Mouse (Mus musculus) adrenal gland, adult 2 months (tissue): ENCODE results near the gene Olfr585. TPM values are rescaled to one million over a fixed set of nuclear protein-coding genes. Genes with fewer than 3 reads are reported as not detected.

ENCODE experiments used
- DNase-seq: peaks from one replicate; pipeline ENCODE4 v3.0.0; 2021
- long read RNA-seq: library from polyadenylated mRNA; stranded (forward); transcript quantifications from one replicate; pipeline ENCODE4 v2.0.0, GENCODE M21; 2021
- polyA plus RNA-seq: library from polyadenylated mRNA; depleted of rRNA; stranded (reverse); fragments of >200 nt; gene quantifications from 2 replicates; pipeline ENCODE4 v1.2.3, GENCODE M21; 2012; rRNA removed
- total RNA-seq, 2 experiments: library from RNA; stranded (reverse); gene quantifications; 2 replicates each; pipeline ENCODE4 v1.2.3; 2021

The Olfr585 gene
- total RNA-seq = not detected
- polyA plus RNA-seq = not detected in 2 replicates
- long read RNA-seq = 0 reads

GRCm38 (mm10) chr7:103097420-103097819, at the start of gene Olfr585:
Gene Olfr585, plus strand, starts transcription at chr7:103097720.
- no peak for DNase-seq

- no peak for DNase-seq
Observed at GRCm38 (mm10) chr7:103051000-103051399, 46.5 kb upstream of the Olfr585 start, which contains the start of gene Olfr583. Gene Olfr583, plus strand, starts transcription at chr7:103051300.

- DNase-seq = no peak
Observed at GRCm38 (mm10) chr7:103081585-103081984, 15.9 kb upstream of the Olfr585 start, which contains the start of gene Olfr584. Gene Olfr584, plus strand, starts transcription at chr7:103081885.

- no peak for DNase-seq
Observed at GRCm38 (mm10) chr7:103119406-103119805, 21.9 kb downstream of the Olfr585 start.

GRCm38 (mm10) chr7:103125538-103125937, 28.0 kb downstream of the Olfr585 start, which contains the start of gene Olfr586:
Gene Olfr586, minus strand, starts transcription at chr7:103125638.
- DNase-seq = no peak

- DNase-seq = no peak
Observed at GRCm38 (mm10) chr7:103140579-103140978, 43.1 kb downstream of the Olfr585 start, which contains the start of gene Olfr588-ps1. Gene Olfr588-ps1, plus strand, starts transcription at chr7:103140879.

Other genes with a start within 250 kb of the Olfr585 start
- not detected for gene Olfr566, start 239.0 kb upstream of the Olfr585 start, total RNA-seq
- not detected in 2 replicates for gene Olfr566, start 239.0 kb upstream of the Olfr585 start, polyA plus RNA-seq
- not detected for gene Olfr568, start 220.6 kb upstream of the Olfr585 start, total RNA-seq
- not detected in 2 replicates for gene Olfr568, start 220.6 kb upstream of the Olfr585 start, polyA plus RNA-seq
- not detected for gene Olfr569, start 206.8 kb upstream of the Olfr585 start, total RNA-seq
- not detected in 2 replicates for gene Olfr569, start 206.8 kb upstream of the Olfr585 start, polyA plus RNA-seq
- not detected for gene Olfr570, start 203.1 kb upstream of the Olfr585 start, total RNA-seq
- gene Olfr570, start 203.1 kb upstream of the Olfr585 start, polyA plus RNA-seq = not detected in 2 replicates
- gene Olfr571, start 180.2 kb upstream of the Olfr585 start, total RNA-seq = not detected
- gene Olfr571, start 180.2 kb upstream of the Olfr585 start, polyA plus RNA-seq = not detected in 2 replicates
- not detected for gene Olfr572, start 173.3 kb upstream of the Olfr585 start, total RNA-seq
- gene Olfr572, start 173.3 kb upstream of the Olfr585 start, polyA plus RNA-seq = not detected in 2 replicates
- gene Olfr573-ps1, start 155.1 kb upstream of the Olfr585 start, total RNA-seq = not detected
- gene Olfr573-ps1, start 155.1 kb upstream of the Olfr585 start, polyA plus RNA-seq = not detected in 2 replicates
- gene Olfr574, start 149.3 kb upstream of the Olfr585 start, total RNA-seq = not detected
- not detected in 2 replicates for gene Olfr574, start 149.3 kb upstream of the Olfr585 start, polyA plus RNA-seq
- gene Olfr575, start 138.9 kb upstream of the Olfr585 start, total RNA-seq = not detected
- gene Olfr575, start 138.9 kb upstream of the Olfr585 start, polyA plus RNA-seq = not detected in 2 replicates
- not detected for gene Olfr576, start 135.1 kb upstream of the Olfr585 start, total RNA-seq
- gene Olfr576, start 135.1 kb upstream of the Olfr585 start, polyA plus RNA-seq = not detected in 2 replicates
- not detected for gene Olfr577, start 121.8 kb upstream of the Olfr585 start, total RNA-seq
- not detected in 2 replicates for gene Olfr577, start 121.8 kb upstream of the Olfr585 start, polyA plus RNA-seq
- not detected for gene Olfr578, start 108.4 kb upstream of the Olfr585 start, total RNA-seq
- gene Olfr578, start 108.4 kb upstream of the Olfr585 start, polyA plus RNA-seq = not detected in 2 replicates
- not detected for gene Olfr582, start 59.7 kb upstream of the Olfr585 start, total RNA-seq
- not detected in 2 replicates for gene Olfr582, start 59.7 kb upstream of the Olfr585 start, polyA plus RNA-seq
- gene Olfr583, start 46.4 kb upstream of the Olfr585 start, total RNA-seq = not detected
- gene Olfr583, start 46.4 kb upstream of the Olfr585 start, polyA plus RNA-seq = not detected in 2 replicates
- not detected for gene Olfr584, start 15.8 kb upstream of the Olfr585 start, total RNA-seq
- not detected in 2 replicates for gene Olfr584, start 15.8 kb upstream of the Olfr585 start, polyA plus RNA-seq
- not detected for gene Olfr586, start 27.9 kb downstream of the Olfr585 start, total RNA-seq
- not detected in 2 replicates for gene Olfr586, start 27.9 kb downstream of the Olfr585 start, polyA plus RNA-seq
- not detected for gene Olfr588-ps1, start 43.2 kb downstream of the Olfr585 start, total RNA-seq
- not detected in 2 replicates for gene Olfr588-ps1, start 43.2 kb downstream of the Olfr585 start, polyA plus RNA-seq
- gene Olfr589, start 58.6 kb downstream of the Olfr585 start, total RNA-seq = not detected
- not detected in 2 replicates for gene Olfr589, start 58.6 kb downstream of the Olfr585 start, polyA plus RNA-seq
- not detected for gene Olfr591, start 80.6 kb downstream of the Olfr585 start, total RNA-seq
- gene Olfr591, start 80.6 kb downstream of the Olfr585 start, polyA plus RNA-seq = not detected in 2 replicates
- not detected for gene Olfr592, start 87.1 kb downstream of the Olfr585 start, total RNA-seq
- not detected in 2 replicates for gene Olfr592, start 87.1 kb downstream of the Olfr585 start, polyA plus RNA-seq
- not detected for gene Olfr593, start 114.1 kb downstream of the Olfr585 start, total RNA-seq
- gene Olfr593, start 114.1 kb downstream of the Olfr585 start, polyA plus RNA-seq = not detected in 2 replicates
- gene Olfr594, start 119.3 kb downstream of the Olfr585 start, total RNA-seq = not detected
- not detected in 2 replicates for gene Olfr594, start 119.3 kb downstream of the Olfr585 start, polyA plus RNA-seq
- not detected for gene Usp17ld, start 154.8 kb downstream of the Olfr585 start, total RNA-seq
- not detected in 2 replicates for gene Usp17ld, start 154.8 kb downstream of the Olfr585 start, polyA plus RNA-seq
- not detected for gene Olfr596, start 207.9 kb downstream of the Olfr585 start, total RNA-seq
- gene Olfr596, start 207.9 kb downstream of the Olfr585 start, polyA plus RNA-seq = not detected in 2 replicates
- not detected for gene Olfr597, start 218.6 kb downstream of the Olfr585 start, total RNA-seq
- not detected in 2 replicates for gene Olfr597, start 218.6 kb downstream of the Olfr585 start, polyA plus RNA-seq
- gene Olfr598, start 225.8 kb downstream of the Olfr585 start, total RNA-seq = not detected
- not detected in 2 replicates for gene Olfr598, start 225.8 kb downstream of the Olfr585 start, polyA plus RNA-seq
- gene Olfr599, start 238.2 kb downstream of the Olfr585 start, total RNA-seq = not detected
- not detected in 2 replicates for gene Olfr599, start 238.2 kb downstream of the Olfr585 start, polyA plus RNA-seq